Mouse (Mus musculus) kidney, postnatal 4 days (tissue): ENCODE data around the gene Rnf10.

Source experiments
- DNase-seq, 2 experiments: peaks; one replicate each; pipeline ENCODE4 v3.0.0; 2021; ENCODE audit warnings: mixed read lengths in 2 of 2

Gene Rnf10

GRCm38 (mm10) chr5:115274771-115275170, 2.1 kb upstream of the Rnf10 start:
- no peak for DNase-seq

- DNase-seq, result no peak
Observed at GRCm38 (mm10) chr5:115274353-115274752, 1.7 kb upstream of the Rnf10 start.

- no peak for DNase-seq
Observed at GRCm38 (mm10) chr5:115273549-115274135, 944 bp upstream of the Rnf10 start.

- peak in 1 of 2 experiments; percentile 63 for DNase-seq
Observed at GRCm38 (mm10) chr5:115271931-115272811, 527 bp downstream of the Rnf10 start.

- DNase-seq, result no peak
Observed at GRCm38 (mm10) chr5:115269969-115270368, 2.7 kb downstream of the Rnf10 start.

- no peak for DNase-seq
Observed at GRCm38 (mm10) chr5:115268266-115268665, 4.4 kb downstream of the Rnf10 start.

GRCm38 (mm10) chr5:115267469-115268045, 5.1 kb downstream of the Rnf10 start:
- no peak for DNase-seq

- DNase-seq, result no peak
Observed at GRCm38 (mm10) chr5:115266787-115267468, 5.8 kb downstream of the Rnf10 start.

- DNase-seq, result no peak
Observed at GRCm38 (mm10) chr5:115266340-115266739, 6.4 kb downstream of the Rnf10 start.

- DNase-seq, result no peak
Observed at GRCm38 (mm10) chr5:115262502-115263291, 10.0 kb downstream of the Rnf10 start.

GRCm38 (mm10) chr5:115261880-115262279, 10.8 kb downstream of the Rnf10 start:
- no peak for DNase-seq

- DNase-seq, result no peak
Observed at GRCm38 (mm10) chr5:115261141-115261540, 11.6 kb downstream of the Rnf10 start.

GRCm38 (mm10) chr5:115260356-115260755, 12.3 kb downstream of the Rnf10 start:
- DNase-seq, result no peak

- no peak for DNase-seq
Observed at GRCm38 (mm10) chr5:115256909-115257546, 15.7 kb downstream of the Rnf10 start.

GRCm38 (mm10) chr5:115255472-115255871, 17.2 kb downstream of the Rnf10 start:
- no peak for DNase-seq

- DNase-seq, result no peak
Observed at GRCm38 (mm10) chr5:115240191-115240590, 32.5 kb downstream of the Rnf10 start.

GRCm38 (mm10) chr5:115238729-115239195, 33.9 kb downstream of the Rnf10 start:
- peak; percentile 21 to 48 for DNase-seq

- peak; percentile 94 to 96 for DNase-seq
Observed at GRCm38 (mm10) chr5:115237803-115238728, 34.6 kb downstream of the Rnf10 start.

GRCm38 (mm10) chr5:115235786-115236263, 36.9 kb downstream of the Rnf10 start, which contains the start of gene Pop5:
Gene Pop5 (plus strand): TSS chr5:115235836.
- DNase-seq, result peak; percentile 96 to 97

- DNase-seq, result peak; percentile 71 to 80
Observed at GRCm38 (mm10) chr5:115235323-115235771, 37.4 kb downstream of the Rnf10 start.
